Mouse (Mus musculus) ES-Bruce4 (cell line): ENCODE results near the gene Dnah8. TPM values are rescaled to one million over a fixed set of nuclear protein-coding genes. Genes with fewer than 3 reads are reported as not detected.

Source experiments
- H3K27ac ChIP-seq: 2 replicates; pipeline ENCODE4 v1.5.1; 2012; ENCODE audit warnings: low read length, inconsistent platforms; ENCODE audit not compliant: insufficient read depth
- H3K27me3 ChIP-seq: 2 replicates; pipeline ENCODE4 v1.6.1; 2012; ENCODE audit warnings: mild to moderate bottlenecking, low read length, inconsistent platforms; ENCODE audit not compliant: control insufficient read depth, poor library complexity, insufficient read depth, severe bottlenecking
- H3K36me3 ChIP-seq: 2 replicates; pipeline ENCODE4 v1.6.1; 2012; ENCODE audit warnings: inconsistent platforms, mild to moderate bottlenecking, low read length, moderate library complexity; ENCODE audit not compliant: control insufficient read depth, poor library complexity, insufficient read depth, severe bottlenecking
- H3K4me1 ChIP-seq: one replicate; pipeline ENCODE4 v1.8.1; 2011; ENCODE audit warnings: low read length; ENCODE audit not compliant: control insufficient read depth, insufficient read depth
- H3K4me3 ChIP-seq: 2 replicates; pipeline ENCODE4 v1.5.1; 2011; ENCODE audit warnings: low read depth, mild to moderate bottlenecking, low read length
- H3K9ac ChIP-seq: 2 replicates; pipeline ENCODE4 v1.6.1; 2012; ENCODE audit warnings: low read depth, mild to moderate bottlenecking, inconsistent platforms; ENCODE audit not compliant: poor library complexity, severe bottlenecking
- H3K9me3 ChIP-seq: replicated peaks from 2 replicates; pipeline ENCODE4 v1.6.1; 2012; ENCODE audit warnings: mild to moderate bottlenecking, low read length, inconsistent platforms; ENCODE audit not compliant: control insufficient read depth, poor library complexity, insufficient read depth, severe bottlenecking
- CTCF ChIP-seq: IDR thresholded peaks from one replicate; pipeline ENCODE4 v1.8.1; 2011; ENCODE audit warnings: low read depth, low read length
- EP300 ChIP-seq: IDR thresholded peaks from 2 replicates; pipeline ENCODE4 v1.6.1; 2011; ENCODE audit warnings: low read depth, low read length; ENCODE audit not compliant: insufficient read depth
- POLR2A ChIP-seq: IDR thresholded peaks from one replicate; pipeline ENCODE4 v1.8.1; 2011; ENCODE audit warnings: low read length; ENCODE audit not compliant: insufficient read depth
- polyA plus RNA-seq: library from polyadenylated mRNA; stranded (reverse); fragments of >200 nt; gene quantifications from 2 replicates; pipeline ENCODE4 v1.2.4, GENCODE M21; 2011; ENCODE audit warnings: low read depth; ENCODE audit not compliant: missing spikeins, insufficient read depth, insufficient read length

Dnah8 gene
- polyA plus RNA-seq, 1 experiment, result 25.8 TPM

GRCm38 (mm10) chr17:30874276-30874675 lies 250.1 kb downstream of the Dnah8 start:
- H3K4me1 ChIP-seq, result peaks cover 6% of the 10 kb centered on the region
- no peaks in the 10 kb centered on the region for H3K27me3 ChIP-seq
- TF ChIP-seq EP300 (0 out of 2 replicates have a peak, but pooled peaks have one; percentile 26), CTCF (peak; percentile 77), POLR2A (no peak)
- no peaks in the 10 kb centered on the region for H3K9me3 ChIP-seq
- peak overlapping the region; percentile 75 for H3K4me3 ChIP-seq
- H3K27ac ChIP-seq, result no peak overlapping the region
- 0 out of 2 replicates have a peak overlapping the region, but pooled peaks have one; percentile 16 for H3K9ac ChIP-seq
- no peaks in the 10 kb centered on the region for H3K36me3 ChIP-seq

GRCm38 (mm10) chr17:30877456-30877855 lies 253.3 kb downstream of the Dnah8 start:
- Histone ChIP-seq H3K4me1 (peaks cover 6% of the 10 kb centered on the region), H3K27me3 (no peaks in the 10 kb centered on the region), H3K4me3 (no peak overlapping the region), H3K27ac (no peak overlapping the region), H3K9ac (no peak overlapping the region), H3K36me3 (no peaks in the 10 kb centered on the region), H3K9me3 (no peaks in the 10 kb centered on the region)
- no peak for TF ChIP-seq EP300
- no peak for TF ChIP-seq CTCF
- TF ChIP-seq POLR2A, result no peak

GRCm38 (mm10) chr17:30878626-30879025 lies 254.5 kb downstream of the Dnah8 start:
- peak; percentile 93 for TF ChIP-seq EP300
- no peak for TF ChIP-seq CTCF
- no peak for TF ChIP-seq POLR2A
- Histone ChIP-seq H3K36me3 (no peaks in the 10 kb centered on the region), H3K9me3 (no peaks in the 10 kb centered on the region), H3K27ac (peak overlapping the region; percentile 75), H3K27me3 (no peaks in the 10 kb centered on the region), H3K9ac (no peak overlapping the region), H3K4me3 (no peak overlapping the region), H3K4me1 (peaks cover 15% of the 10 kb centered on the region)

- H3K27ac ChIP-seq, result peak overlapping the region; percentile 95
- H3K27me3 ChIP-seq, result no peaks in the 10 kb centered on the region
- H3K4me1 ChIP-seq, result peaks cover 15% of the 10 kb centered on the region
- TF ChIP-seq POLR2A, result no peak
- TF ChIP-seq EP300, result peak; percentile 22; the same call in 1 of the 2 replicates
- TF ChIP-seq CTCF, result peak; percentile 32
- 0 out of 2 replicates have a peak overlapping the region, but pooled peaks have one; percentile 20 for H3K9ac ChIP-seq
- no peaks in the 10 kb centered on the region for H3K9me3 ChIP-seq
- no peaks in the 10 kb centered on the region for H3K36me3 ChIP-seq
- H3K4me3 ChIP-seq, result peak overlapping the region; percentile 63; the same call in 1 of the 2 replicates
Observed at GRCm38 (mm10) chr17:30880391-30880790, 256.2 kb downstream of the Dnah8 start.

GRCm38 (mm10) chr17:30881001-30881400 lies 256.8 kb downstream of the Dnah8 start:
- Histone ChIP-seq H3K27ac (peak overlapping the region; percentile 95), H3K4me3 (peak overlapping the region; percentile 50), H3K4me1 (peaks cover 15% of the 10 kb centered on the region), H3K9me3 (no peaks in the 10 kb centered on the region), H3K9ac (0 out of 2 replicates have a peak overlapping the region, but pooled peaks have one; percentile 20), H3K27me3 (no peaks in the 10 kb centered on the region), H3K36me3 (no peaks in the 10 kb centered on the region)
- TF ChIP-seq EP300 (peak; percentile 93), POLR2A (no peak)

- Histone ChIP-seq H3K27me3 (no peaks in the 10 kb centered on the region), H3K4me1 (peaks cover 15% of the 10 kb centered on the region), H3K4me3 (no peak overlapping the region), H3K9ac (no peak overlapping the region), H3K36me3 (no peaks in the 10 kb centered on the region), H3K27ac (peak overlapping the region; percentile 47; the same call in 1 of the 2 replicates), H3K9me3 (no peaks in the 10 kb centered on the region)
- TF ChIP-seq POLR2A, result no peak
- TF ChIP-seq EP300, result peak; percentile 82
Observed at GRCm38 (mm10) chr17:30882206-30882605, 258.1 kb downstream of the Dnah8 start.
